Mouse (Mus musculus): ENCODE results near the gene Shc4. TPM values are rescaled to one million over a fixed set of nuclear protein-coding genes. Genes with fewer than 3 reads are reported as not detected.
A peak's percentile ranks its signal among the peaks of the same experiment; 100 is the strongest.

The Shc4 gene
- total RNA-seq, 2 experiments from 2014 or later: 4.6 to 5.5 TPM

- H3K4me3 ChIP-seq: no peak overlapping the region
- TF ChIP-seq CTCF (IDR thresholded peaks at IDR 0.05): no peak
- peak overlapping the region; percentile 67 for H3K27ac ChIP-seq
- DNase-seq (ENCODE audit: extremely low spot score in 1 of 2, low spot score in 2 of 2): no peak
- intact Hi-C loops (cut with DNase I): no loop called here
Measured at GRCm38 (mm10) chr2:125684559-125685440, 39.1 kb downstream of the Shc4 start.

DNA sequence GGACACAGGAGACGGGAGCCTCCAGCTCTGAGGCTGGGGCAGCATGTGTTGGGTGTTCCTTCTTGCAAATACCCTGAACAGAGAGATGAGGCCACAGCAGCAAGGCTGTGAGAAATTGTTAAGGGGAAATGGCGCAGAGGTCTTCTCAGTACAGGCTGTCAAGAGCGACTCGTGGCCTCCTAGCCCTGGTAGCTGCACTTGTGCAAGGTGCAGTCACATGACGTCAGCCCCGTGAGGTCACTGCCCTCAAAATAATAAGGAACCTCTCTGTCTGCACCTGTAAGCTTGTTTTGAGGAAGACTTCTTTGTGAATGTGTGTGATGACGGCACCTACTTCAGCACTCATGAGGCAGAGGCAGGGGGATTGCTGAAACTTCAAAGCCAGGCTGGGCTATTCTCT is 40.1 kb downstream of the Shc4 start:
- H3K4me3 ChIP-seq: no peak overlapping the region
- no peak overlapping the region for H3K27ac ChIP-seq
- TF ChIP-seq CTCF (IDR thresholded peaks at IDR 0.05): no peak
- DNase-seq (ENCODE audit: extremely low spot score in 1 of 2, low spot score in 2 of 2): no peak
- intact Hi-C loops (cut with DNase I): no loop called here

- intact Hi-C loops (cut with DNase I): no loop called here
- Histone ChIP-seq H3K27ac (no peak overlapping the region), H3K4me3 (no peak overlapping the region)
- no peak for DNase-seq (ENCODE audit: extremely low spot score in 1 of 2, low spot score in 2 of 2)
- no peak for TF ChIP-seq CTCF (IDR thresholded peaks at IDR 0.05)
Measured at GRCm38 (mm10) chr2:125681811-125682210, 42.1 kb downstream of the Shc4 start.

DNA sequence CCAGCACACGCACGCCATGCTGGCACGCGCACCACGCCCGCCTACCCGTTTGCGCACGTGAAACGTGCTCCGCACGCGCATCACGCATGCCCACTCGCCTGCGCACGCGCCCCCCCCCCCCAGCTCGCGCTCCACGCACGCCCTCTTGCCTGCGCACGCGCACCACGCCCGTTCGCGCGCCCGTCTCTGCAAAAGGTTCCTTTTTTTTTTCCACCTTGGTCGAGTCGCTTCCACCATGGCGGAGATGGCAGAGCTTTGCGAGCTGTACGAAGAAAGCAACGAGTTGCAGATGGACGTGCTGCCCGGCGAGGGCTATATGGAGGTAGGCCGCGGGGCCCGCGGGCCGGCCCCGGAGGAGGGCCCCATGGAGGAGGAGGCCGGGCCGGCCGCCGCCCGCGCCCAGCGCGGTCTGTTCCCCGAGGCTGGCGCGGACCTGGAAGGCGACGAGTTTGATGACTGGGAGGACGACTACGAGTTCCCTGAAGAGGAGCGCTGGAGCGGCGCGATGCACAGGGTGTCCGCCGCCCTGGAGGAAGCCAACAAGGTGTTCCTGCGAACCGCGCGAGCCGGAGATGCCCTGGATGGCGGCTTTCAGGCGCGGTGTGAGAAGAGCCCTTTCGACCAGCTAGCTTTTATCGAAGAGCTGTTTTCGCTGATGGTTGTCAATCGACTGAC is 50.9 kb downstream of the Shc4 start, which contains the start of gene Eid1:
Gene Eid1, plus strand, starts transcription at position 139 of the 675 bp plus-strand sequence.
- H3K27ac ChIP-seq: peak within 1 kb of the TSS; percentile 95
- peak; percentile 81 to 85 for DNase-seq (ENCODE audit: extremely low spot score in 1 of 2, low spot score in 2 of 2)
- intact Hi-C loops (cut with DNase I): loop anchor here (2.0 to 5.0 kb wide), 2 partner anchors 52 to 149 kb away; partner anchors contain the start of gene Shc4
- no peak for TF ChIP-seq CTCF (IDR thresholded peaks at IDR 0.05)
- H3K4me3 ChIP-seq: peak within 1 kb of the TSS; percentile 75

DNA sequence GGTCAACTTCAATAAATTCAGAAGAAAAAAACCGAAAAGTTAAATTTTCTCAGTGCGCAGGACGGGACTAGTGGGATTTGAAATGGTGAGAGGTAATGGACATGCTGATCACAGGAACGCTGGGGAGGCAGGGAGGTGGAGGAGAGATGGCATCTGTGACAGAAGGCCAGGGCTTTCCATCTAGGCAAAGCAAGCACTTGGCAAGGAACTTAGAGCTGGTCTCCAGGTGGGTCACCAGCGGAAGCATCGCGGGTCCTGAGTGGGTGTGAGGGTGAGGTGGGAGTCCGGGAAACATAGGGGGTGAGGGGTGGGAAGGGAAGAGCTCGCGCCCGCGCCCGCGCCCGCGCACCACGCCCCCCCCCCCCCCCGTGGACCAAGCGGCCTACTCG is 51.4 kb downstream of the Shc4 start:
- TF ChIP-seq CTCF (IDR thresholded peaks at IDR 0.05): no peak
- no peak for DNase-seq (ENCODE audit: extremely low spot score in 1 of 2, low spot score in 2 of 2)

DNA sequence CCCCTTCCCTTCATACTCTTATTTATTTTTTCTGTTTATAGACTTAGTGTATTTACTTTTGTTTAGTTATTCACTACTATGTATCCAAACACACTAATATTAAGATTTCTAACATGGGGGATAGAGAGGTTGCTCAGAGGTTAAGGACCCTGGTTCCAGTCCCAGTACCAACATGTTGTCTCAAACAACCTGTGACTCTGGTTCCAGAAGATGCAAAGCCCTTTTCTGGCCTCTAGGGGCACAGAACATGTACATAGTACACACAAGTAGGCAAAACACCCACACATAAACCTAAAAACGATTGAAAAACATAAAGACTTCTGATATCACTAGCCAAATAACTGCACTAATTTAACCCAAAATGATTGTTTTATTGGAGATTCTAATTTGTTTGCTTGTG is 53.1 kb downstream of the Shc4 start:
- DNase-seq (ENCODE audit: extremely low spot score in 1 of 2, low spot score in 2 of 2): no peak
- peak; percentile 41 for TF ChIP-seq CTCF (IDR thresholded peaks at IDR 0.05)
- Histone ChIP-seq H3K27ac (no peak overlapping the region), H3K4me3 (no peak overlapping the region)
- intact Hi-C loops (cut with DNase I): loop anchor here (5.0 kb wide), 1 partner anchor 151 kb away; no protein-coding TSS in a partner anchor

More for the DNA sequence above, 51.4 kb downstream of the Shc4 start:
- peak overlapping the region; percentile 75 for H3K4me3 ChIP-seq
- intact Hi-C loops (cut with DNase I): loop anchor here (2.0 to 5.0 kb wide), 2 partner anchors 52 to 150 kb away; partner anchors contain the start of gene Shc4
- peak overlapping the region; percentile 95 for H3K27ac ChIP-seq

DNA sequence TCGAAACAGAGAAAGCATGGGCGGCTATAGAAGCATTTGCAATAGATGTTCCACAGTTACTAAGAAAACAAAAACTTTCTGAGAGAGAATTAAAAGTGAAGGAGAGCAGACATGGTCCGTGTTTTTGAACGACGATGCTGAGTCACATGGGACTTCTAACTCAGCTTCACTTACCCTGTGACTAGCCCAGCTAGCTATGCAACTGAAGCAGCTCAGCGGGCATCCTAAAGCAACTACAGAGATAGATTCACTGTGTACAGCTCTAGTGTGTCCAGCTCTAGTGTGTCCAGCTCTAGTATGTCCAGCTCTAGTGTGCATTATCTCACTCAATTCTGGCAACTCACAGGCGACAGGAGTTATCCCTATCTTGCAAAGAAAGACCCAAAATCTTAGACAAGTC is 56.2 kb downstream of the Shc4 start:
- Histone ChIP-seq H3K27ac (no peak overlapping the region), H3K4me3 (no peak overlapping the region)
- intact Hi-C loops (cut with DNase I): no loop called here
- DNase-seq (ENCODE audit: extremely low spot score in 1 of 2, low spot score in 2 of 2): no peak
- TF ChIP-seq CTCF (IDR thresholded peaks at IDR 0.05): no peak

GRCm38 (mm10) chr2:125667184-125667583 is 56.8 kb downstream of the Shc4 start:
- Histone ChIP-seq H3K27ac (no peak overlapping the region), H3K4me3 (no peak overlapping the region)
- DNase-seq (ENCODE audit: extremely low spot score in 1 of 2, low spot score in 2 of 2): no peak
- intact Hi-C loops (cut with DNase I): no loop called here
- TF ChIP-seq CTCF (IDR thresholded peaks at IDR 0.05): no peak; the same call in 1 of the 2 replicates

GRCm38 (mm10) chr2:125666668-125667067 is 57.3 kb downstream of the Shc4 start:
- DNase-seq (ENCODE audit: extremely low spot score in 1 of 2, low spot score in 2 of 2): no peak
- intact Hi-C loops (cut with DNase I): no loop called here
- H3K4me3 ChIP-seq: no peak overlapping the region
- H3K27ac ChIP-seq: no peak overlapping the region
- TF ChIP-seq CTCF (IDR thresholded peaks at IDR 0.05): no peak

DNA sequence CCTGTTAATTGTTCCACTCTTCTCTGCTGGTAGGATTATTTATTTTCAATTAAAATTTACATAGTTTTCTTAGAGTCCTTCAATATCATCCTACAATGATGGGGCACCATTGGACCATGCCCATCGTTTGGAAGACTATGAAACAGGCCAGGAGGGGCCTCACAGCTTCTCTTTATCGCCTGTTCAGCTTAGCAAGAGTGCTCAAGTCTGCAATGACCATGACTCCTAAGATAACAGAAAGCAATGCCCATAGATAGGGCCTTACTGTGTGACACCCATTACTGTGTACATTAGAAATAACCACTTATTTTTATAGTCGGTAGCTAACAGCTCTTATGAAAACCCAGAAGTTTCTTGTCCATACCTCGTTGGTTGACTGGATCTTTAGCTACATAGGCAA is 58.0 kb downstream of the Shc4 start:
- TF ChIP-seq CTCF (IDR thresholded peaks at IDR 0.05): no peak

GRCm38 (mm10) chr2:125665213-125665612 is 58.7 kb downstream of the Shc4 start:
- Histone ChIP-seq H3K27ac (no peak overlapping the region), H3K4me3 (no peak overlapping the region)
- intact Hi-C loops (cut with DNase I): no loop called here
- TF ChIP-seq CTCF (IDR thresholded peaks at IDR 0.05): no peak
- DNase-seq (ENCODE audit: extremely low spot score in 1 of 2, low spot score in 2 of 2): no peak

More for the DNA sequence above, 58.0 kb downstream of the Shc4 start:
- intact Hi-C loops (cut with DNase I): no loop called here
- DNase-seq (ENCODE audit: extremely low spot score in 1 of 2, low spot score in 2 of 2): no peak
- H3K4me3 ChIP-seq: no peak overlapping the region
- no peak overlapping the region for H3K27ac ChIP-seq

DNA sequence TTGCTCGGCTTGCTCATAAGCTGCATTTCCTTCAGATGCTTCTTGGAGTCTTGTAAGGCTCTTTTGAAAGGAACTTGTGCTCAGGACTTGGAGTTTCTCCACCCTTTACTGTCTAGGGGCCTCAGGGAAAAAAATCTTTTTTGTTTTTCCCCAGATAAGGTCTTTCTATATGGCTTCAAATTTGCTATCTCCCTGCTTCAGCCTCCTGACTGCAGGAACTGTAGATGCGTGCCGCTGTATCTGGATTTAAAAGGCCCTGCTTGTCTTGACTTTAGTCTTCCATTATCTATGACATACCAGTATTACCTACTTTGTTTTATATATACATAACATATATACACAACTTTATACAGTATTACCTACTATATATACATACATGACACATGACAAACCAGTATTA is 61.4 kb downstream of the Shc4 start:
- no peak for TF ChIP-seq CTCF (IDR thresholded peaks at IDR 0.05)
- no peak for DNase-seq (ENCODE audit: extremely low spot score in 1 of 2, low spot score in 2 of 2)
- no peak overlapping the region for H3K4me3 ChIP-seq
- intact Hi-C loops (cut with DNase I): loop anchor here (5.0 kb wide), 1 partner anchor 700 kb away; no protein-coding TSS in a partner anchor
- H3K27ac ChIP-seq: no peak overlapping the region

Measured in left cerebral cortex, adult 2 months (tissue).